Mouse (Mus musculus) brain, embryonic 18.5 days (tissue): Measurements from ENCODE around the gene Gm5136.

Experiments used
- DNase-seq: peaks from one replicate; pipeline ENCODE4 v3.0.0-alpha.2; 2012; ENCODE audit warnings: low read depth, low spot score

Gene Gm5136

GRCm38 (mm10) chr10:108699946-108700345 is at the start of gene Gm5136:
TSS of gene Gm5136 (minus strand) at chr10:108700160.
- no peak for DNase-seq

DNA sequence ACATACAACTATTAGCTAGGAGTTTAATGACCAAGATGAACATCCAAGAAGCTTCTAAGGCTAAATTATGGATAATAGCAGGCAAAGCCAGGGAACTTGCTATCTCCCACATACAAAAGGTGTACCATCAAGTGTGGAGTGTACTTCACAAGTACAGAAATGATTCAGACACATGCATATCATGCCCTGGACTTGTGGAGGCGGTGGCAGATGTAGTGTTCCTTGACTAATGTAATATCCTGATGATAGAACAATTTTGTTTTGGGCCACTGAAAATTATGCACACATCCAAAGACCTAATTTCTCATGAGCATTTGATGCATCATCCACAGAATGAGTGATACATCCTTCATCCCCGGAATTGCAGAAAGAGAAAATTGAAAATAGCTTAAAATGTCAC is 43.8 kb upstream of the Gm5136 start:
- no peak for DNase-seq

DNA sequence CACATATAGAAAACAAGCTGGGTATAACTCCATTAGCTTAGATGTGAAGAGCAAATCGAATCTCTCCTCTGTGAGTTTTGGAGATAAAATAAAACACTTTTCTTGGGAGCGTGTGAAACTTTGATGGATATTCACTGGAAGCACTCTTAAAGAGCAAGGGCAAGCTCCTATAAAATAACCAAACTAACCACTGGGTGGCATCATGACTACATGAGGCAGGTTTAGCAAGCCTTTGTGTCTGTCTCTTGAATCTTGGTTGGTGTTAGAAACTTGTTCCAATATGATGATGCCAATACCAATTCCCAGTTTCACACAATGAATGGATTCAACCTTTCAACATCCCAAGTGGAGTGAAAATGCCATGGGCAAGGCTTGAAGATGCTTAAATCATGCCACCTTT is 34.0 kb upstream of the Gm5136 start:
- no peak for DNase-seq

DNA sequence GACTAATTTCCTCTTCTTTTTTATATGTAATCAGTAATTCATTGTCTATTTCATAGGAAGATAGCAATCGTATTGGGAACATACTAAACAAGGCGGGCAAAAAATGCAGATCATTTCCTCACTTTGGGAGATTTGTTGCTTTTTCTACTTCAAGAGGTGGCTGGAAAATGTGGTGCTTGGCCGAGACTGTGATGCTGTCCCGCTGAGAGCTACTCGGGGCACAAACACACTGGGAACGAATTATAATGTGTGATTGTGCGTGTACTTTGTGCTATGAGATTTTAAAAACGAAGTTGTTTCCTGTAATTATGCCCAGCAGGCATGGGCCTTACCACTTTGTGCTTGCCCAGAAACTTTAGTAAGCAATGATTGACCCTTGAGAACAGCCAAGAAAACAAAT is 29.0 kb upstream of the Gm5136 start:
- DNase-seq = no peak

- no peak for DNase-seq
These were observed 26.4 kb upstream of the Gm5136 start for GRCm38 (mm10) chr10:108726391-108726790.

DNA sequence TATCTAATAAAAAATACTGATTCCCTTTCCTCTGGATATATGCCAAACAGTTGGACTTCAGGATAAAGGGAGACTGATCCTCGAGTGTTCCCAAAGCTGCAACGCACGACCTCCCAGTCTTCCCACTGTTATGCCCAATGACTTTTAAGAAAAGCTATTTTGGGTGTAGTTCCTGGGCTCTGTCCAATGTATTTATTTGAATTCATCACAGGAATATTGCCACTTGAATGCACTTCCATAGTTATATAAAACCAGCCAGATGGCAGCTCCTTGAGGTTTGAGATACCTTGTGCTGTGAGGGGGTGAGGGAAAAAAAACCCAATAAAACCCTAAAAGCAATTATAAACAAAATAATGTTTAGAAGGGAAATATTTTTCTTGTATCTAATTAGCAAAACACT is 24.9 kb upstream of the Gm5136 start:
- no peak for DNase-seq

GRCm38 (mm10) chr10:108710514-108710913 is 10.6 kb upstream of the Gm5136 start:
- DNase-seq = no peak

DNA sequence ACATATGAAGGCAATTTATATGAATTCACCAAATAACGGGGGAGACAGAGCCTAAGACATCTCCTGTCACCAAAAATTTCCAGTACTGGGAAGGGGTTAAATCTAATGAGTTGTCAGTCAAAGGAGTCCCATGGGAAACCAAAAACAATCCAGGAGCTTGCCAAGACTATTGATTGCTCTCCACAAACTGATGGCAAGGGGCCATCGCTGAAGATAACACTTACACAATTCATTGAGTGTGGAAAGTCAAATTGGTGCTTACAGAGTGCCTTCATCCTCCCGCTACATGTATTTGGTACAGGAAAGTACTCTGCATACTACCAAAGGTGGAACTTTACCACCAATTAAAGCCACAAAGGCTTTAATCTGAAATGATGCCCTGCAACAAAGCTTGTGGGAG is 5.7 kb upstream of the Gm5136 start:
- no peak for DNase-seq

DNA sequence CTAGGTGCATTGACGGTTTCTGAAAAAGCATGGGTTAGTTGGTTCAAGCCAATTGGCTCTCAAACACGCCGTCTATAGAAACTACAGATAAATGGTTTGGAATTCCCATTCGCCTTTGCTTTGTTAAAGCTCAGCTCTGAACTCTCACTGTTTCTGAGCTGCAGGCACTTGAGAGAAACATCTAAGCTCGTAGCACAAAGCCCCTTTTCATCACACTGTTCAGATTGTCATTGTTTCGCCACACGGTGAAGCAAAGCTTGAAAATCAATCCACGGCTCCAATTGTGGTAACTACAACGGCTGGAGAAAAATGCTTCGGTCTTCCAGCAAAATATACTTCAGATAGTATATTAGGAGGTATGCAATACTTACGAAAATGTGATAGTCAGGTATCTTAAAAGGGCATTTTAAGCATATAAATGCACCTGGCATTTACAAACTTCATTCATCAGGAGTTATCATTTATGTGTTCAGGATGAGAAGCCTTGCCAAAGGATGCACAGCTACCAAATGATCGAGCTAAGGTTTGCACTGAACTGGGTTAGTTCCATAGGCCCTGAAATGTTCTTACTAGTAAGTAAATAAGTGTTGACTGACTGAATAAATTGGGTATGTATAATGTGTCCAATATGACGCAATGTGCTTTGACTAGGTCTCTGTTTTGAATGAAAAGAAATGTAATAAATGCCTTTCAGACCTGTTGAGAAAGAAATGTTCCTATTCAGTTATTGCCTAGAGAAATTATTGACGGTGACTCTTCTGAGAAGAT is 1.6 kb upstream of the Gm5136 start:
- DNase-seq = no peak

DNA sequence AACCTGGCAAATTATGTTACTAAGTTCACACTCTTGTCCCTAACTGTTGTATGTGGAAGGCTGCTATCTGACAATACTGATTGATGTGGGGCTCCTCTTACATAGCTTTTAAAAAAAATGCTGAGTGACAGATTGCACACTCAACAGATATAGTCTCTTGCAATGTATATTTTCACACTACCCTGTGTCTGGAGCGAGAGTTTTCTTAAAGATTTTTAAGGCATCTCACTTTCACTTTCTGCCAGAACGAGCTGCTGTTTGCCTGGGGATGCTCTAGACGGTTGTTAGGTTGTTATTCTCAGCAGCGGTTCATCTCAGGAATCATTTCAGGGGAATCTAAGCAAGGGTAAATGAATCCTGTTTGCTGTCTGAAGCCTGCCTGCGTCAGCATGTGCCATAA is 2.9 kb downstream of the Gm5136 start:
- DNase-seq = no peak

DNA sequence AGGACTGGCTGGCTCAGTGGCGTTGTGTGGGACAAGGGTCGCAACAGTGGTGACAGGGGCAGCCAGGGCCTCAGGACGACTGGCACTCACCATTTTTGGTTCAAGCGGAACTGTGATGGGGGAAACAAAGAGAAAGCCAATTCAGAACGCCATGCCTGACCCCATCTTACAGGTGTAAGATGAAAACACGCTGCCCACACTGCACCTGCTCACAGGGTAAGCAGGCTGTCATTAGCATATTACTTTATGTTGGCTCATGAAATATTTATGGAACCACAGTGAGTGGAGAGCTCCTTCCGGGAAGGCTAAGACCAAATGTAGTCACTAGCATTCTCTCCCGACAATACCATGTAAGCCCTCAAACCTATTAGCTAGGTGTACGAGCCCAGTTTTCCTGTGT is 9.0 kb downstream of the Gm5136 start:
- DNase-seq = no peak

DNA sequence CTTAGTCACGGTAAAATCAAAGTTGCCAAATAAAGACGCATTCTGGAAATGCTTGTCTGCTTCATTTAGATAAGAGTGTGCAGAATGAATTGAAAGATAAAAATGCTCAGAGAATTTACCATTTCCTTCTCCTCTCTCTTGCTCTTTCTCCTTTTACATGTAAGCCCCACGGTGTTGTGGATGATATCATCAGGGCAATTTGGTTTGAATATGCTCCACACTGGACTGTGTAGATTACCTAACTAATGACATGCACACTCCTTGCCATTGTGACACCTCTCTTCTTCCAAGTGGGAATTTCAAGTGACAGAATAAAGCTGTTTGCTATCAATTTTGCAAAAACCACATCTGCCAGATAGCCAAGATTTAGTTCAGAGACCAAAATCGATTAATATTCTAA is 13.3 kb downstream of the Gm5136 start:
- no peak for DNase-seq

DNA sequence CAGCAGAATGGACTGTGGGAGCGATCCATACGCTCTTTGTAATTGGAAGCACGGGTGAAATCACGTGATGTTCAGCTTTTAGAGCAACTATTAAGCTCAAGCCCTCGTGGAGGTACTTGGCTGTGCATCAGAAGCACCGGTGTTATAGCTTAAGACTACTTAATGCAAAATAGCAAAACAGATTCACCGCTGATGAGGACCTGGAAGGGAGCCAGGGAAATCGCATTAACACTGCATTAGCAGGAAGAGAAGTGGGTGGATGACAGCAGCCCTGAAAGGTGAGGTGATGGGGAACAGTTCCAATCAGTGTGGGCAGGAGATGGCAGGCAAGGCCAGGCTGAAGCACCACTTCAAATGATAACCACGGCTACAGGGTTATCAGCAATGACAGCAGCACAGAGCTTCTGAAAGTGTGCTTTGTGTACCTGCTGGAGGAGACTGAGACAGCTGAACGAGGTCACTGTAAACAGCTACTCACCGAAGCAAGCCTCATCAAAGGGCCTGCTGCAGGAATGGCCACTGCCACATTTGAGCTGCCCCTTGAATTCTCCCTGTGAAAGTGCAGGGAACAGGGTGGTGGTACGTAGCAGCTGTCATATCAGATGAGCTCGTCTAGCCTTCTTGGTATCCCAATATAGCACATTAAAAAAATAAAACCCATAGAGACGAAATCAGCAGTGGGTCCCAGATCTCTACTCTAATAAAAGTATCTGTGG is 20.1 kb downstream of the Gm5136 start:
- DNase-seq = peak; percentile 34

DNA sequence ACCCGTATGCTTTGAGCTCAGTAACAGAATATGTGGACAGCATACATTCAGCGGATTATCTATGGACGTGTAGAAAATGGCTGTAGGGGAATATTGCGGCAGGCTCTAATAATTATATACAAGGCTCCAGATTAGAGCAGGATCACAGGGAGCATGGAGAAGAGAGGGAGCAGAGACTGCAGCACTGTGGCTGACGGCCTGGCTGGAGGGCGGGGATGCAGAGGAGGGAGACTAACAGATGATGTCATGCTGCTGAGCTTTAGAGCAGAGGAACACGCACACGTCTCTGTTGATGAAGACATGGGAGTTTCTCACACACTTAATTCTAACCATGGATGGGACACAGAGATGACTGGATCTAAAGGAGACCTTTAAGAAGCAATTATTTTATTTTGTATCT is 22.9 kb downstream of the Gm5136 start:
- no peak for DNase-seq

DNA sequence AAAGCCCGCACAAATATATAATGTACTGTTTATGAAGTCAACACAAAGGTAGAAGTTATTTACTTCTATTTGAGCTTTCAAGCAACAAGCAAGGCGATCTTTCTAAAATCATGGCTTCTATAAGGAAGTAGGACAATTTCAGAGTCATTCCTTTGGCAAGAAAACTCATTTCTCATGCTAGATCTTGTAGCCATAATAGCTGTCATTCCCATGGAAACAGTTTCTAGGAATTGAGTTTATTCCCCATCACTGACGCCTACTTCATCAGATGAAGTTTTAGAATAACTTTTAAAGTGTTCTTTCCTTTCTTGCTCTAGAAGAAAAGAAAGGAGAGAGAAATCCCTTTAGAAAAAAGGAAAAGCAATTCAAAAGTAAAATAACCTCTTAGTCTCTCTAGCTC is 31.0 kb downstream of the Gm5136 start:
- no peak for DNase-seq

GRCm38 (mm10) chr10:108660295-108660694 is 39.7 kb downstream of the Gm5136 start:
- DNase-seq = no peak

GRCm38 (mm10) chr10:108658300-108658699 is 41.7 kb downstream of the Gm5136 start:
- DNase-seq = no peak

DNA sequence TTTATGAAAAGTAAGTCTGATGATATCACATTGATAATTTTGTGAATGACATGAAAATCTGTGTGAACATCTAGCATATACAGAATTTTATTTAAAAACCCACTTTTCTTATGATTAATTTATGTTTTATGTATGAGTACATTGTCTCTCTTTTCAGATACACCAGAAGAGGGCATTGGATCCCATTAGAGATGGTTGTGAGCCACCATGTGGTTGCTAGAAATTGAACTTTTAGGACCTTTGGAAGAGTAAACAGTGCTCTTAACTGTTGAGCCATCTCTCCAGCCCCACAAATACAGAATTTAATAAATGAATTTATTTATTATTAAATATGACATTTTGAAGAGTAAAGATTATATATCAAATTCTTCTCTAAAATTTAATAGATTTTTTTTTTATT is 42.3 kb downstream of the Gm5136 start:
- DNase-seq = no peak

GRCm38 (mm10) chr10:108656898-108657297 is 43.1 kb downstream of the Gm5136 start:
- no peak for DNase-seq

GRCm38 (mm10) chr10:108655074-108655473 is 44.9 kb downstream of the Gm5136 start:
- no peak for DNase-seq

DNA sequence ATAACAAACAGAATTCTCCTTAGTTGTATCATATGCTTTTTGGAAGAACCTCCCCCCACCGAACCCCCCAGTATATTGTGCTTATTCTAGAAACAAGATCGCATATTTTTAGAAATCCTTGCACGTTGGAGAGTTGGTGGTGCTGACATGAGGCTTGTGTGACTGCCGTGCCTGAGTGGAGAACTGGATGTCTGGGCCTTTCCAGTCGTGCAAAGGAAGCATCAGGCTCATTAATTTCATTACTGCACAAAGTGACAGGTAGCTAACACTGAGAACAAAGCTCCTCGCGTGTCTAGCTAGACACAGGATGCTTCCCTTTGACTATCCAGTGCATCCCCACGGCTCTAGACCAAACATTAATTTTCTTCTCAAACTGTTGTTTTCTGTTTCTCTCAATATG is 47.1 kb downstream of the Gm5136 start:
- DNase-seq = no peak

GRCm38 (mm10) chr10:108652066-108652465 is 47.9 kb downstream of the Gm5136 start:
- no peak for DNase-seq

DNA sequence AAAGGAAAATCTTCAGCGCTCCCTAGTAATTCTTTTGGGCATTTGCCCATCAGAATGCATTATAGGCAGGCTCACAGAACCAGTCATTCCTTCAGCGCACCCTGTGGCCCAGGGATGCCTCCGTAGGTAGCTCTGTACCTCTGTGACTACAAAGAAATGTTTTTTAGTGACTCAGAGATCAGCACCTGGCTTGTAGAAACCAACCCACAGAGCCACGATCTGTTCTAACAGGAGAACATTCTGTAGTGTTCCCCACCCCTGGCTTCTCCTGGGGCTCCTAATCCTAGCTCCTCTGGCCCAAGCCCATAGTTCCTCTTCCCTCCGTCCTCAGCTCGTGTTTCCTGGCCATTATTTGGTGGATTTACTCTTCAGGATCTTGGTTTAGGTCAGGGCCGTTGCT is 50.8 kb downstream of the Gm5136 start:
- DNase-seq = no peak
